Mouse (Mus musculus) lung, embryonic 15.5 days (tissue): Measurements from ENCODE around the gene Cinp. TPM values are rescaled to one million over a fixed set of nuclear protein-coding genes. Genes with fewer than 3 reads are reported as not detected.
"Not testable (repeated sequence)": the region's sequence is repeated elsewhere in the genome, so short reads cannot be mapped to it uniquely, and the experiment has no call there.

Source experiments
- ATAC-seq: fragments of 200-750 bp; cut with Nextera tagmentation; 2 replicates; pipeline ENCODE4 v1.8.0; 2017; ENCODE audit warnings: moderate number of reproducible peaks, borderline replicate concordance; ENCODE audit not compliant: low FRiP score, low TSS enrichment; ENCODE audit errors: extremely low read depth
- H3K27ac ChIP-seq: fragments of 300-500 bp; sonication (generic); 2 replicates; pipeline ENCODE4 v1.5.1; 2015; ENCODE audit warnings: moderate library complexity, mild to moderate bottlenecking, inconsistent platforms
- H3K27me3 ChIP-seq: fragments of 300-500 bp; sonication (generic); 2 replicates; pipeline ENCODE4 v1.6.1; 2015; ENCODE audit warnings: inconsistent platforms
- H3K36me3 ChIP-seq: fragments of 300-500 bp; sonication (generic); 2 replicates; pipeline ENCODE4 v1.6.1; 2015; ENCODE audit warnings: inconsistent platforms
- H3K4me1 ChIP-seq: fragments of 300-500 bp; sonication (generic); 2 replicates; pipeline ENCODE4 v1.6.1; 2015; ENCODE audit warnings: inconsistent platforms
- H3K4me2 ChIP-seq: fragments of 300-500 bp; sonication (generic); 2 replicates; pipeline ENCODE4 v1.6.1; 2015; ENCODE audit warnings: inconsistent platforms, mild to moderate bottlenecking, moderate library complexity
- H3K4me3 ChIP-seq: fragments of 300-500 bp; sonication (generic); 2 replicates; pipeline ENCODE4 v1.5.1; 2015; ENCODE audit warnings: mild to moderate bottlenecking, inconsistent platforms
- H3K9ac ChIP-seq: fragments of 300-500 bp; sonication (generic); 2 replicates; pipeline ENCODE4 v1.6.1; 2015; ENCODE audit warnings: inconsistent platforms
- H3K9me3 ChIP-seq: fragments of 300-500 bp; sonication (generic); 2 replicates; pipeline ENCODE4 v1.6.1; 2016; ENCODE audit warnings: inconsistent platforms
- WGBS: fragments of 180-500 bp; shearing (Covaris S2); methylation state at CpG from one replicate; pipeline ENCODE4 v1.1.7; 2015; 5-methylcytosine and 5-hydroxymethylcytosine counted together
- polyA plus RNA-seq: library from polyadenylated mRNA; unstranded; fragments of >200 nt; fragmentation: Nextera tagmentation; extraction: Ambion mirVana; gene quantifications from 2 replicates; pipeline ENCODE4 v1.2.1, GENCODE M21; 2015

The Cinp gene
- polyA plus RNA-seq, 1 experiment from 2014 or later = 79.1 TPM

- no peaks in the 10 kb centered on the region for H3K27me3 ChIP-seq
- H3K4me2 ChIP-seq = peak overlapping the region; percentile 81
- peaks cover 2% of the 10 kb centered on the region for H3K36me3 ChIP-seq
- H3K9me3 ChIP-seq = no peaks in the 10 kb centered on the region
- H3K9ac ChIP-seq = peak overlapping the region; percentile 67
- under 1% methylated on average over 25 of the region's 25 CpGs for WGBS
- H3K4me3 ChIP-seq = peak overlapping the region; percentile 76
- peak; percentile 9; the same call in 1 of the 2 replicates for ATAC-seq
- peaks cover 21% of the 10 kb centered on the region for H3K4me1 ChIP-seq
- no peak overlapping the region for H3K27ac ChIP-seq
Measured at GRCm38 (mm10) chr12:110888606-110889005, 339 bp downstream of the Cinp start.

GRCm38 (mm10) chr12:110888106-110888505, 839 bp downstream of the Cinp start:
- Histone ChIP-seq H3K4me3 (peak overlapping the region; percentile 76), H3K36me3 (peaks cover 6% of the 10 kb centered on the region), H3K4me2 (peak overlapping the region; percentile 81), H3K27ac (no peak overlapping the region), H3K27me3 (no peaks in the 10 kb centered on the region), H3K9me3 (no peaks in the 10 kb centered on the region), H3K9ac (peak overlapping the region; percentile 67), H3K4me1 (peaks cover 21% of the 10 kb centered on the region)
- WGBS = 28% methylated on average over 12 of the region's 12 CpGs
- ATAC-seq = no peak

GRCm38 (mm10) chr12:110885251-110885650, 3.7 kb downstream of the Cinp start:
- Histone ChIP-seq H3K4me1 (peaks cover 16% of the 10 kb centered on the region), H3K27ac (no peak overlapping the region), H3K9ac (no peak overlapping the region), H3K36me3 (peaks cover 30% of the 10 kb centered on the region), H3K4me2 (no peak overlapping the region), H3K9me3 (no peaks in the 10 kb centered on the region), H3K4me3 (no peak overlapping the region), H3K27me3 (no peaks in the 10 kb centered on the region)
- no peak for ATAC-seq
- 89% methylated on average over 2 of the region's 2 CpGs for WGBS

- H3K36me3 ChIP-seq = peaks cover 50% of the 10 kb centered on the region
- WGBS = 88% methylated on average over 7 of the region's 7 CpGs
- H3K9me3 ChIP-seq = no peaks in the 10 kb centered on the region
- no peak overlapping the region for H3K4me2 ChIP-seq
- ATAC-seq = no peak
- H3K9ac ChIP-seq = no peak overlapping the region
- no peaks in the 10 kb centered on the region for H3K27me3 ChIP-seq
- no peaks in the 10 kb centered on the region for H3K4me1 ChIP-seq
- H3K27ac ChIP-seq = no peak overlapping the region
- no peak overlapping the region for H3K4me3 ChIP-seq
Measured at GRCm38 (mm10) chr12:110882291-110882690, 6.7 kb downstream of the Cinp start.

GRCm38 (mm10) chr12:110875351-110875750, 13.6 kb downstream of the Cinp start:
- H3K4me1 ChIP-seq = no peaks in the 10 kb centered on the region
- H3K9me3 ChIP-seq = no peaks in the 10 kb centered on the region
- H3K9ac ChIP-seq = no peak overlapping the region
- no peaks in the 10 kb centered on the region for H3K27me3 ChIP-seq
- H3K36me3 ChIP-seq = peaks cover 71% of the 10 kb centered on the region
- H3K4me2 ChIP-seq = no peak overlapping the region
- H3K4me3 ChIP-seq = no peak overlapping the region
- no peak overlapping the region for H3K27ac ChIP-seq
- 87% methylated on average over 2 of the region's 2 CpGs for WGBS
- no peak for ATAC-seq

- no peaks in the 10 kb centered on the region for H3K4me1 ChIP-seq
- H3K36me3 ChIP-seq = peaks cover 65% of the 10 kb centered on the region
- no peak overlapping the region for H3K4me2 ChIP-seq
- no peaks in the 10 kb centered on the region for H3K27me3 ChIP-seq
- no peak overlapping the region for H3K9ac ChIP-seq
- H3K4me3 ChIP-seq = no peak overlapping the region
- WGBS = 75% methylated on average over 5 of the region's 5 CpGs
- no peak overlapping the region for H3K27ac ChIP-seq
- ATAC-seq = no peak
- H3K9me3 ChIP-seq = no peaks in the 10 kb centered on the region
Measured at GRCm38 (mm10) chr12:110871247-110871646, 17.7 kb downstream of the Cinp start.

GRCm38 (mm10) chr12:110870107-110870506, 18.8 kb downstream of the Cinp start:
- ATAC-seq = no peak
- no peak overlapping the region for H3K27ac ChIP-seq
- no peaks in the 10 kb centered on the region for H3K9me3 ChIP-seq
- no peaks in the 10 kb centered on the region for H3K27me3 ChIP-seq
- WGBS = 83% methylated on average over 4 of the region's 4 CpGs
- H3K4me1 ChIP-seq = no peaks in the 10 kb centered on the region
- no peak overlapping the region for H3K9ac ChIP-seq
- H3K4me3 ChIP-seq = no peak overlapping the region
- no peak overlapping the region for H3K4me2 ChIP-seq
- peaks cover 54% of the 10 kb centered on the region for H3K36me3 ChIP-seq

GRCm38 (mm10) chr12:110865989-110866388, 23.0 kb downstream of the Cinp start:
- Histone ChIP-seq H3K9ac (no peak overlapping the region), H3K4me1 (no peaks in the 10 kb centered on the region), H3K4me3 (no peak overlapping the region), H3K27ac (no peak overlapping the region), H3K9me3 (no peaks in the 10 kb centered on the region), H3K27me3 (no peaks in the 10 kb centered on the region), H3K4me2 (no peak overlapping the region), H3K36me3 (peaks cover 33% of the 10 kb centered on the region)
- WGBS = 87% methylated on average over 10 of the region's 10 CpGs
- no peak for ATAC-seq

- no peak for ATAC-seq
- H3K36me3 ChIP-seq = peaks cover 30% of the 10 kb centered on the region
- H3K4me2 ChIP-seq = no peak overlapping the region
- no peak overlapping the region for H3K9ac ChIP-seq
- H3K4me1 ChIP-seq = no peaks in the 10 kb centered on the region
- 63% methylated on average over 6 of the region's 6 CpGs for WGBS
- H3K27me3 ChIP-seq = no peaks in the 10 kb centered on the region
- H3K9me3 ChIP-seq = no peaks in the 10 kb centered on the region
- no peak overlapping the region for H3K27ac ChIP-seq
- no peak overlapping the region for H3K4me3 ChIP-seq
Measured at GRCm38 (mm10) chr12:110865571-110865970, 23.4 kb downstream of the Cinp start.

- Histone ChIP-seq H3K27me3 (no peaks in the 10 kb centered on the region), H3K9me3 (no peaks in the 10 kb centered on the region), H3K9ac (no peak overlapping the region), H3K36me3 (peaks cover 24% of the 10 kb centered on the region), H3K27ac (no peak overlapping the region), H3K4me2 (no peak overlapping the region), H3K4me1 (no peaks in the 10 kb centered on the region), H3K4me3 (no peak overlapping the region)
- no peak for ATAC-seq
- WGBS = 88% methylated on average over 6 of the region's 6 CpGs
Measured at GRCm38 (mm10) chr12:110864008-110864407, 24.9 kb downstream of the Cinp start.

GRCm38 (mm10) chr12:110861256-110861655, 27.7 kb downstream of the Cinp start:
- Histone ChIP-seq H3K9me3 (no peaks in the 10 kb centered on the region), H3K4me3 (no peak overlapping the region), H3K27ac (no peak overlapping the region), H3K4me1 (0 out of 2 replicates have a peak, but pooled peaks cover 9% of the 10 kb centered on the region), H3K4me2 (no peak overlapping the region), H3K27me3 (no peaks in the 10 kb centered on the region), H3K36me3 (peaks cover 14% of the 10 kb centered on the region), H3K9ac (no peak overlapping the region)
- WGBS = 48% methylated on average over 7 of the region's 7 CpGs
- no peak for ATAC-seq

- H3K4me1 ChIP-seq = 0 out of 2 replicates have a peak, but pooled peaks cover 9% of the 10 kb centered on the region
- H3K9me3 ChIP-seq = no peaks in the 10 kb centered on the region
- H3K4me3 ChIP-seq = no peak overlapping the region
- H3K27ac ChIP-seq = no peak overlapping the region
- no peak overlapping the region for H3K9ac ChIP-seq
- H3K27me3 ChIP-seq = no peaks in the 10 kb centered on the region
- no peak for ATAC-seq
- peaks cover 20% of the 10 kb centered on the region for H3K36me3 ChIP-seq
- no peak overlapping the region for H3K4me2 ChIP-seq
Measured at GRCm38 (mm10) chr12:110860293-110860692, 28.7 kb downstream of the Cinp start.

GRCm38 (mm10) chr12:110858681-110859080, 30.3 kb downstream of the Cinp start:
- not testable (repeated sequence) for H3K9ac ChIP-seq, H3K9me3 ChIP-seq, H3K4me1 ChIP-seq, H3K4me3 ChIP-seq, ATAC-seq, H3K4me2 ChIP-seq, H3K27me3 ChIP-seq, H3K27ac ChIP-seq
- 92% methylated on average over 15 of the region's 15 CpGs for WGBS
- H3K36me3 ChIP-seq = peaks cover 19% of the 10 kb centered on the region
